Mouse (Mus musculus) CH12.LX (cell line): ENCODE data around the gene Kdm7a. TPM values are rescaled to one million over a fixed set of nuclear protein-coding genes. Genes with fewer than 3 reads are reported as not detected.

Source experiments
- DNase-seq: peaks from one replicate; pipeline ENCODE4 v3.0.0-alpha.2; 2013; ENCODE audit errors: extremely low read depth
- H3K27ac ChIP-seq: 2 replicates; pipeline ENCODE4 v1.5.1; 2012; ENCODE audit warnings: low read depth, mild to moderate bottlenecking, control low read depth, moderate library complexity; ENCODE audit not compliant: insufficient read depth
- H3K27me3 ChIP-seq: replicated peaks from 2 replicates; pipeline ENCODE3; 2012; ENCODE audit warnings: inconsistent platforms
- H3K36me3 ChIP-seq, 2 experiments: replicated peaks in 1 of 2; 2 replicates each; pipeline versions ENCODE3 to v1.6.1; 2012; ENCODE audit warnings: inconsistent platforms in 1 of 2, low read length in 1 of 2, mild to moderate bottlenecking in 1 of 2, mixed read lengths in 1 of 2, moderate library complexity in 1 of 2; ENCODE audit not compliant: control insufficient read depth in 1 of 2, insufficient read depth in 1 of 2
- H3K4me1 ChIP-seq, 2 experiments: 2 replicates each; pipeline ENCODE4 v1.6.1; 2012; ENCODE audit warnings: inconsistent platforms in 1 of 2, moderate library complexity in 1 of 2; ENCODE audit not compliant: insufficient read depth in 2 of 2, control insufficient read depth in 1 of 2
- H3K4me2 ChIP-seq: 2 replicates; pipeline ENCODE4 v1.6.1; 2012; ENCODE audit warnings: low read depth, mild to moderate bottlenecking, control low read depth; ENCODE audit not compliant: poor library complexity, insufficient read depth, severe bottlenecking
- H3K4me3 ChIP-seq, 3 experiments: fragments of 150-350 bp in 1 of 3; sonication (generic) in 1 of 3; replicated peaks in 1 of 3; 2 replicates each; pipeline versions ENCODE3 to v1.5.1; 2011 to 2012; ENCODE audit warnings: low read depth in 2 of 3, low read length in 2 of 3, mild to moderate bottlenecking in 2 of 3, moderate library complexity in 2 of 3, control low read depth in 1 of 3, improper control_type of control experiment in 1 of 3, inconsistent platforms in 1 of 3, mixed read lengths in 1 of 3; ENCODE audit not compliant: poor library complexity in 1 of 3
- H3K79me2 ChIP-seq: replicated peaks from 2 replicates; pipeline ENCODE4 v1.6.1; 2012; ENCODE audit warnings: mild to moderate bottlenecking, moderate library complexity; ENCODE audit not compliant: control insufficient read depth, poor library complexity, insufficient read depth, severe bottlenecking; ENCODE audit errors: extremely low read depth
- H3K9ac ChIP-seq: 2 replicates; pipeline ENCODE4 v1.6.1; 2012; ENCODE audit warnings: low read depth, mild to moderate bottlenecking, control low read depth, moderate library complexity; ENCODE audit not compliant: insufficient read depth
- H3K9me3 ChIP-seq: replicated peaks from 2 replicates; pipeline ENCODE3; 2012; ENCODE audit warnings: low read length, inconsistent platforms, mixed read lengths
- BHLHE40 ChIP-seq: IDR thresholded peaks from 2 replicates; pipeline ENCODE4 v1.6.1; 2011; ENCODE audit warnings: mild to moderate bottlenecking, low read depth, low read length, improper control_type of control experiment
- CHD1 ChIP-seq: IDR thresholded peaks from 2 replicates; pipeline ENCODE4 v1.6.1; 2012; ENCODE audit warnings: low read depth, low read length, improper control_type of control experiment, inconsistent platforms
- CHD2 ChIP-seq: IDR thresholded peaks from 2 replicates; pipeline ENCODE4 v1.6.1; 2011; ENCODE audit warnings: low read length, improper control_type of control experiment
- CTCF ChIP-seq, 2 experiments: IDR thresholded peaks in 1 of 2; conservative IDR thresholded peaks in 1 of 2; 2 replicates each; pipeline ENCODE4 v1.5.1; 2011 to 2012; ENCODE audit warnings: low read depth in 2 of 2, low read length in 2 of 2, improper control_type of control experiment in 1 of 2, inconsistent platforms in 1 of 2, mild to moderate bottlenecking in 1 of 2, moderate library complexity in 1 of 2
- E2F4 ChIP-seq: IDR thresholded peaks from 2 replicates; pipeline ENCODE4 v1.6.1; 2011; ENCODE audit warnings: low read depth, low read length, improper control_type of control experiment; ENCODE audit not compliant: insufficient replicate concordance
- ELF1 ChIP-seq: IDR thresholded peaks from 2 replicates; pipeline ENCODE4 v1.6.1; 2014; ENCODE audit warnings: low read depth, mild to moderate bottlenecking, inconsistent platforms, low read length, improper control_type of control experiment
- EP300 ChIP-seq: IDR thresholded peaks from 2 replicates; pipeline ENCODE4 v1.6.1; 2011; ENCODE audit warnings: low read length, improper control_type of control experiment
- ETS1 ChIP-seq: conservative IDR thresholded peaks from 2 replicates; pipeline ENCODE4 v1.6.1; 2012; ENCODE audit warnings: low read depth, mild to moderate bottlenecking, inconsistent platforms, low read length, improper control_type of control experiment, moderate library complexity
- GABPA ChIP-seq: IDR thresholded peaks from 2 replicates; pipeline ENCODE4 v1.6.1; 2012; ENCODE audit warnings: low read depth, low read length, improper control_type of control experiment, inconsistent platforms; ENCODE audit not compliant: insufficient replicate concordance
- HCFC1 ChIP-seq: IDR thresholded peaks from 2 replicates; pipeline ENCODE4 v1.6.1; 2012; ENCODE audit warnings: low read depth, mild to moderate bottlenecking, inconsistent platforms, low read length, improper control_type of control experiment
- IRF4 ChIP-seq: IDR thresholded peaks from 2 replicates; pipeline ENCODE4 v1.6.1; 2014; ENCODE audit warnings: low read depth, mild to moderate bottlenecking, inconsistent platforms, low read length, improper control_type of control experiment
- JUN ChIP-seq: IDR thresholded peaks from 2 replicates; pipeline ENCODE4 v1.6.1; 2011; ENCODE audit warnings: low read depth, mild to moderate bottlenecking, low read length, improper control_type of control experiment, moderate library complexity; ENCODE audit not compliant: insufficient read depth
- JUND ChIP-seq: conservative IDR thresholded peaks from 2 replicates; pipeline ENCODE4 v1.6.1; 2011; ENCODE audit warnings: low read depth, low read length, improper control_type of control experiment
- KAT2A ChIP-seq: IDR thresholded peaks from 2 replicates; pipeline ENCODE4 v1.6.1; 2012; ENCODE audit warnings: low read length, improper control_type of control experiment, inconsistent platforms; ENCODE audit not compliant: insufficient replicate concordance
- MAFK ChIP-seq: IDR thresholded peaks from 2 replicates; pipeline ENCODE4 v1.6.1; 2011; ENCODE audit warnings: low read length, improper control_type of control experiment; ENCODE audit not compliant: insufficient replicate concordance
- MAX ChIP-seq: IDR thresholded peaks from 2 replicates; pipeline ENCODE4 v1.6.1; 2011; ENCODE audit warnings: low read length, improper control_type of control experiment
- MAZ ChIP-seq: IDR thresholded peaks from 2 replicates; pipeline ENCODE4 v1.6.1; 2012; ENCODE audit warnings: low read depth, mild to moderate bottlenecking, inconsistent platforms, low read length, improper control_type of control experiment, moderate library complexity
- MEF2A ChIP-seq: IDR thresholded peaks from 2 replicates; pipeline ENCODE4 v1.6.1; 2014; ENCODE audit warnings: low read depth, mild to moderate bottlenecking, inconsistent platforms, low read length, improper control_type of control experiment, borderline replicate concordance
- MXI1 ChIP-seq: IDR thresholded peaks from 2 replicates; pipeline ENCODE4 v1.6.1; 2011; ENCODE audit warnings: mild to moderate bottlenecking, low read depth, low read length, improper control_type of control experiment
- MYC ChIP-seq: IDR thresholded peaks from 2 replicates; pipeline ENCODE4 v1.6.1; 2011; ENCODE audit warnings: low read depth, mild to moderate bottlenecking, improper control_type of control experiment, low read length
- NRF1 ChIP-seq: IDR thresholded peaks from 2 replicates; pipeline ENCODE4 v1.6.1; 2014; ENCODE audit warnings: low read depth, mild to moderate bottlenecking, inconsistent platforms, low read length, improper control_type of control experiment, moderate library complexity
- PAX5 ChIP-seq: IDR thresholded peaks from 2 replicates; pipeline ENCODE4 v1.6.1; 2012; ENCODE audit warnings: low read length, inconsistent platforms, mixed read lengths
- POLR2A ChIP-seq: IDR thresholded peaks from 2 replicates; pipeline ENCODE4 v1.6.1; 2011; ENCODE audit warnings: low read depth, mild to moderate bottlenecking, improper control_type of control experiment, low read length
- POLR2AphosphoS2 ChIP-seq: IDR thresholded peaks from 2 replicates; pipeline ENCODE4 v1.6.1; 2011; ENCODE audit warnings: low read depth, low read length, improper control_type of control experiment
- RAD21 ChIP-seq: IDR thresholded peaks from 2 replicates; pipeline ENCODE4 v1.6.1; 2011; ENCODE audit warnings: low read depth, mild to moderate bottlenecking, low read length, improper control_type of control experiment, moderate library complexity
- RCOR1 ChIP-seq: conservative IDR thresholded peaks from 2 replicates; pipeline ENCODE4 v1.6.1; 2012; ENCODE audit warnings: low read depth, mild to moderate bottlenecking, inconsistent platforms, low read length, improper control_type of control experiment
- SIN3A ChIP-seq: IDR thresholded peaks from 2 replicates; pipeline ENCODE4 v1.6.1; 2012; ENCODE audit warnings: low read length, improper control_type of control experiment, inconsistent platforms
- SMC3 ChIP-seq: IDR thresholded peaks from 2 replicates; pipeline ENCODE4 v1.6.1; 2011; ENCODE audit warnings: low read depth, low read length, improper control_type of control experiment
- TBP ChIP-seq: conservative IDR thresholded peaks from 2 replicates; pipeline ENCODE4 v1.6.1; 2011; ENCODE audit warnings: low read depth, low read length, improper control_type of control experiment
- TCF12 ChIP-seq: IDR thresholded peaks from 2 replicates; pipeline ENCODE4 v1.6.1; 2014; ENCODE audit warnings: low read depth, mild to moderate bottlenecking, inconsistent platforms, low read length, improper control_type of control experiment
- UBTF ChIP-seq: IDR thresholded peaks from 2 replicates; pipeline ENCODE4 v1.6.1; 2012; ENCODE audit warnings: low read depth, mild to moderate bottlenecking, inconsistent platforms, low read length, improper control_type of control experiment, moderate library complexity
- USF1 ChIP-seq: IDR thresholded peaks from 2 replicates; pipeline ENCODE4 v1.6.1; 2014; ENCODE audit warnings: low read depth, mild to moderate bottlenecking, inconsistent platforms, low read length, improper control_type of control experiment
- USF2 ChIP-seq: conservative IDR thresholded peaks from 2 replicates; pipeline ENCODE4 v1.6.1; 2011; ENCODE audit warnings: low read depth, low read length, improper control_type of control experiment
- ZC3H11A ChIP-seq: IDR thresholded peaks from 2 replicates; pipeline ENCODE4 v1.6.1; 2012; ENCODE audit warnings: low read depth, mild to moderate bottlenecking, inconsistent platforms, low read length, improper control_type of control experiment
- ZKSCAN1 ChIP-seq: IDR thresholded peaks from 2 replicates; pipeline ENCODE4 v1.6.1; 2012; ENCODE audit warnings: low read depth, inconsistent platforms, low read length, improper control_type of control experiment, borderline replicate concordance
- ZMIZ1 ChIP-seq: IDR thresholded peaks from 2 replicates; pipeline ENCODE4 v1.6.1; 2012; ENCODE audit warnings: low read depth, mild to moderate bottlenecking, inconsistent platforms, low read length, improper control_type of control experiment
- ZNF384 ChIP-seq: IDR thresholded peaks from 2 replicates; pipeline ENCODE4 v1.6.1; 2012; ENCODE audit warnings: low read depth, low read length, improper control_type of control experiment, inconsistent platforms
- dilution Hi-C: fragments of 300-500 bp; cut with MboI; formaldehyde crosslinking; loops from 2 replicates; pipeline ENCODE4 v1.14.3; 2020; ENCODE audit warnings: low sequenced_read_pairs; ENCODE audit not compliant: extremely low pct_unique_long_range_greater_than_20kb, extremely low pct_ligation_motif_present
- in situ Hi-C: fragments of 300-500 bp; cut with MboI; formaldehyde crosslinking; loops from 3 replicates; pipeline ENCODE4 v1.14.3; 2019; ENCODE audit warnings: low sequenced_read_pairs, low pct_ligation_motif_present, low pct_unique_long_range_greater_than_20kb, mixed read lengths
- polyA plus RNA-seq: library from polyadenylated mRNA; unstranded; fragments of >175 nt; gene quantifications from 2 replicates; pipeline ENCODE4 v1.2.1, GENCODE M21; 2012; ENCODE audit warnings: low read depth; ENCODE audit not compliant: insufficient read length
- total RNA-seq, 2 experiments: library from RNA; depleted of rRNA; stranded (reverse); fragments of 300-350 nt in 1 of 2; fragments of >200 nt in 1 of 2; gene quantifications; 2 replicates each; pipeline ENCODE4 v1.2.3; 2012 to 2014

The Kdm7a gene
- total and polyA plus RNA-seq, 3 experiments, result 1.6 to 2.1 (median 1.7) TPM

DNA sequence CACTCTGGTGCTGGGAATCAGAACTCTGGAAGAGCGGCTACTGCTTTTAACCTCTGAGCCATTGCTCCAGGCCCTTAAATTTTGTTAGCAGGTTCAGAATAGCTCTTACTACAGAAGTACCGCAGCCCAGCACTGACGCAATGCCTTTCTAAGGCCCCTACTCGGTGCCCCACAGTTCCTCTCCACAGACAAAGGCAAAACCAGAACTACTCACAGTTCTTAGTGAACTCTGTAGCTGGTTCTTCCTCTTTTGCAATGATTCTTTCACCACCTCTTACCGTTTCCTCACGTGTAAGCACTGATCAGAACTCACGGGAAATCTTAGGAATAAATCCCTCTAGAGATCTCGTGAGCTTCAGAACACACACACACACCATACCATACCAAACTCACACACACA lies 24.1 kb upstream of the Kdm7a start:
- DNase-seq, result peak; percentile 86

DNA sequence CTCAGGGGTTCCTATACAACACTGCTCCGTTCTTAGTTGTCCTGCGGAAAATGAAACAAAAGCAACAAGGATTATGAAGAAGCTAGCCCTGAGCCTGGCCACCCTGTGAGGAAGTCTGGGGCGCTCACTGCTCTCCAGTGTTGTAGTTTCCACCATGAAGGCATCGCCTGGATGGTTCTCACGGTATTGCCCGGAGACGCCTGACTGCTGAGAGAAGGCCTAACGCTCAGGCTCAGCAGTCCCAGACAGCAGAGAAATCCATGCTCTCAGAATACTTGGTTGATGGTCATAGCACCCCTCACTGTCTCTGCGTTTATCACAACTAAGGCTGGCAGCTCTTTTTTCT lies 20.0 kb upstream of the Kdm7a start:
- no peaks in the 10 kb centered on the region for H3K9me3 ChIP-seq
- in situ Hi-C loops (no loop called here), dilution Hi-C loops (no loop called here)
- H3K27ac ChIP-seq, result no peak overlapping the region
- H3K4me1 ChIP-seq, result peaks cover 8 to 40% of the 10 kb centered on the region in 2 experiments
- H3K36me3 ChIP-seq, result no peaks in the 10 kb centered on the region
- no peaks in the 10 kb centered on the region for H3K79me2 ChIP-seq
- H3K4me2 ChIP-seq, result no peak overlapping the region
- H3K27me3 ChIP-seq, result no peaks in the 10 kb centered on the region
- no peak overlapping the region for H3K9ac ChIP-seq
- DNase-seq, result no peak
- H3K4me3 ChIP-seq, result no peak overlapping the region
- TF ChIP-seq MAFK (no peak), CHD2 (no peak), ELF1 (no peak), ZNF384 (no peak), CTCF (conservative IDR thresholded peaks at IDR 0.05 in 1 of 2, IDR thresholded peaks at IDR 0.05 in 1 of 2; ENCODE audit: low read depth in 2 of 2, low read length in 2 of 2) (no peak), HCFC1 (no peak), RCOR1 (no peak), USF1 (no peak), RAD21 (no peak), KAT2A (no peak), PAX5 (no peak), MAZ (no peak)

More for the DNA sequence above, 24.1 kb upstream of the Kdm7a start:
- Histone ChIP-seq H3K4me2 (peak overlapping the region; percentile 60; the same call in 1 of the 2 replicates), H3K27ac (no peak overlapping the region), H3K79me2 (no peaks in the 10 kb centered on the region), H3K9me3 (no peaks in the 10 kb centered on the region), H3K27me3 (no peaks in the 10 kb centered on the region), H3K9ac (no peak overlapping the region; the same call in 1 of the 2 replicates), H3K4me3 (no peak overlapping the region), H3K4me1 (peaks cover 7 to 45% of the 10 kb centered on the region in 2 experiments), H3K36me3 (no peaks in the 10 kb centered on the region)
- TF ChIP-seq BHLHE40 (peak; percentile 98), MAFK (no peak), GABPA (no peak), ZKSCAN1 (peak; percentile 96), MAZ (no peak), UBTF (no peak), ELF1 (no peak), NRF1 (no peak), JUND (peak; percentile 69), HCFC1 (no peak; the same call in 1 of the 2 replicates), MEF2A (peak; percentile 35; the same call in 1 of the 2 replicates), MXI1 (no peak), MAX (no peak; the same call in 1 of the 2 replicates), E2F4 (no peak), TCF12 (no peak), KAT2A (no peak), CTCF (conservative IDR thresholded peaks at IDR 0.05 in 1 of 2, IDR thresholded peaks at IDR 0.05 in 1 of 2; ENCODE audit: low read depth in 2 of 2, low read length in 2 of 2) (no peak), MYC (no peak), RCOR1 (0 out of 2 replicates have a peak, but pooled peaks have one; percentile 14), ZMIZ1 (no peak), ETS1 (peak; percentile 75), TBP (no peak), SMC3 (no peak), JUN (no peak), IRF4 (peak; percentile 85), PAX5 (no peak), POLR2AphosphoS2 (no peak), USF2 (no peak), POLR2A (no peak), USF1 (no peak), SIN3A (0 out of 2 replicates have a peak, but pooled peaks have one; percentile 35), ZC3H11A (no peak), CHD1 (no peak), CHD2 (no peak; the same call in 1 of the 2 replicates), EP300 (peak; percentile 82)
- in situ Hi-C loops, result no loop called here
- dilution Hi-C loops, result no loop called here
